ENCODE assay signal across 8 mouse cellular contexts in the genomic region with DNA sequence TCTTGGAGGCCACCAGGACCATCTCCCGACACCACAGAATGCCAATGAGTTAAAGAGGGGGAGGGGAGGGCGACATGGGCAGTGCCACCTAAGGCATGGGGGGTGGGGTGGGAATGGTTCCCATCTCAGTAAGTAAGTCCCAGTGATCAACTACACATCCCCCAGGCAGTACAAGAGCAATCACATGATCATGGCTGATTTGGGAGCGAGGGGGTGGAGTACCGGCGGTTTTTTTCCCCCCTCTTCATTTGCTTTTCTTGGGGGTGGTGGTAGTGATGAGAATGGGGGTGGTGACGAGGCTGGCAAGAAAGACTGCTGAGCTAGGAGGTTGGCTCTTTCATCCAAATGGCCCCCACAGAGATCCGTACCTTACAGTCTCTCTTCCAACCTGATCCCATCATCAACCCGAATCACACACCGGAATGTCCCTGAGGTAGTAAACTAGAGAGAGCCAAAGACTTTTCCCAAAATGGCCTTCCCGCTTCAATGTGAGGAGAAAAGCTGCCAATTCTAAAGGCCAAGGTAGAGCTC. TPM values are rescaled to one million over a fixed set of nuclear protein-coding genes. Genes with fewer than 3 reads are reported as not detected.
DNase-seq lines count a peak whose midpoint lies in the region; ATAC-seq and TF ChIP-seq lines count a peak whose summit lies in the region.

No protein-coding gene starts in this region.

- 57% methylated on average over 10 of the region's 10 CpGs for WGBS in cerebellum, adult 2 months
- 21% methylated on average over 10 of the region's 10 CpGs for WGBS in liver, embryonic 16.5 days (ENCODE audit: insufficient replicate concordance)

- no peak for DNase-seq in cerebellum, adult 2 months
- no peak for DNase-seq in cerebellum, adult 9-10 months
- peak; percentile 26 for DNase-seq in retina, postnatal 1 day
- DNase-seq in retina, embryonic 14.5 days (ENCODE audit: low spot score) = no peak
- no peak for DNase-seq in ovary, adult 18-20 months (ENCODE audit: low spot score)
- DNase-seq in embryo, embryonic 10.5 days (ENCODE audit: low spot score) = no peak
- DNase-seq in kidney, postnatal 14 days = no peak

- no peaks in the 10 kb centered on the region for H3K36me3 ChIP-seq in liver, embryonic 16.5 days (ENCODE audit: control insufficient read depth, insufficient read depth)

- H3K9me3 ChIP-seq in liver, embryonic 16.5 days (replicated peaks; ENCODE audit: control insufficient read depth, low read length) = no peaks in the 10 kb centered on the region

- H3K9ac ChIP-seq in liver, embryonic 16.5 days (ENCODE audit: low read depth, low read length) = no peak overlapping the region

- TF ChIP-seq POLR2A in cerebellum, adult 2 months (IDR thresholded peaks at IDR 0.05; ENCODE audit: borderline replicate concordance, insufficient read depth, low read length) = no peak

- H3K4me2 ChIP-seq in liver, embryonic 16.5 days (ENCODE audit: low read depth, low read length) = peak overlapping the region; percentile 62

- no peak overlapping the region for H3K27ac ChIP-seq in cerebellum, adult 2 months (ENCODE audit: insufficient read depth, low read length)
- H3K27ac ChIP-seq in liver, embryonic 16.5 days (ENCODE audit: low read length) = no peak overlapping the region

- TF ChIP-seq CTCF in cerebellum, adult 2 months (IDR thresholded peaks at IDR 0.05; ENCODE audit: borderline replicate concordance, insufficient read depth, low read depth, low read length) = no peak

- ATAC-seq in liver, embryonic 16.5 days (ENCODE audit: low read depth) = no peak

- H3K4me3 ChIP-seq in cerebellum, adult 2 months (replicated peaks; ENCODE audit: insufficient read depth, low read depth, low read length) = peak overlapping the region; percentile 58
- no peak overlapping the region; the same call in 1 of the 2 replicates for H3K4me3 ChIP-seq in liver, embryonic 16.5 days (ENCODE audit: low read depth, low read length)

- H3K4me1 ChIP-seq in cerebellum, adult 2 months (ENCODE audit: control insufficient read depth, insufficient read depth, low read length) = no peaks in the 10 kb centered on the region; the same call in 1 of the 2 replicates
- H3K4me1 ChIP-seq in liver, embryonic 16.5 days (ENCODE audit: control insufficient read depth, low read depth, low read length) = no peaks in the 10 kb centered on the region

- no peaks in the 10 kb centered on the region for H3K27me3 ChIP-seq in cerebellum, adult 2 months (ENCODE audit: control insufficient read depth, insufficient read depth, low read length)
- peaks cover 34% of the 10 kb centered on the region for H3K27me3 ChIP-seq in liver, embryonic 16.5 days (ENCODE audit: control insufficient read depth, insufficient read depth, low read depth, low read length)

RNA-seq across cellular contexts. Expression of gene Abr, which starts 51.8 kb away (rescaled TPM):
- 168 and 170 TPM in 2 replicates for polyA plus RNA-seq in cerebellum, adult 2 months (2012; rRNA removed)
- polyA plus RNA-seq in liver, embryonic 16.5 days (2015; fragmentation: Nextera tagmentation; extraction: Ambion mirVana) = 2.5 and 3.7 TPM in 2 replicates

Comparison
In these comparisons a context has a peak if more than half of its experiments do, and no peak if none do; other contexts are left out.
1. RNA of gene Abr, which starts 51.8 kb away (polyA plus RNA-seq): 168 to 170 TPM in cerebellum, adult 2 months; 2.5 to 3.7 TPM in liver, embryonic 16.5 days; every median in the first group is over 10 times any median in the second.